Mouse (Mus musculus) effector memory CD4-positive, alpha-beta T cell, adult 7 months (primary cell): ENCODE results near the gene Zdhhc7. TPM values are rescaled to one million over a fixed set of nuclear protein-coding genes. Genes with fewer than 3 reads are reported as not detected.

Experiments used
- polyA plus RNA-seq: library from polyadenylated mRNA; unstranded; fragments of 100-300 nt; shearing (Covaris generic); gene quantifications from one replicate; pipeline ENCODE4 v1.2.1, GENCODE M21; 2017

The Zdhhc7 gene
- 38.5 TPM for polyA plus RNA-seq

DNA sequence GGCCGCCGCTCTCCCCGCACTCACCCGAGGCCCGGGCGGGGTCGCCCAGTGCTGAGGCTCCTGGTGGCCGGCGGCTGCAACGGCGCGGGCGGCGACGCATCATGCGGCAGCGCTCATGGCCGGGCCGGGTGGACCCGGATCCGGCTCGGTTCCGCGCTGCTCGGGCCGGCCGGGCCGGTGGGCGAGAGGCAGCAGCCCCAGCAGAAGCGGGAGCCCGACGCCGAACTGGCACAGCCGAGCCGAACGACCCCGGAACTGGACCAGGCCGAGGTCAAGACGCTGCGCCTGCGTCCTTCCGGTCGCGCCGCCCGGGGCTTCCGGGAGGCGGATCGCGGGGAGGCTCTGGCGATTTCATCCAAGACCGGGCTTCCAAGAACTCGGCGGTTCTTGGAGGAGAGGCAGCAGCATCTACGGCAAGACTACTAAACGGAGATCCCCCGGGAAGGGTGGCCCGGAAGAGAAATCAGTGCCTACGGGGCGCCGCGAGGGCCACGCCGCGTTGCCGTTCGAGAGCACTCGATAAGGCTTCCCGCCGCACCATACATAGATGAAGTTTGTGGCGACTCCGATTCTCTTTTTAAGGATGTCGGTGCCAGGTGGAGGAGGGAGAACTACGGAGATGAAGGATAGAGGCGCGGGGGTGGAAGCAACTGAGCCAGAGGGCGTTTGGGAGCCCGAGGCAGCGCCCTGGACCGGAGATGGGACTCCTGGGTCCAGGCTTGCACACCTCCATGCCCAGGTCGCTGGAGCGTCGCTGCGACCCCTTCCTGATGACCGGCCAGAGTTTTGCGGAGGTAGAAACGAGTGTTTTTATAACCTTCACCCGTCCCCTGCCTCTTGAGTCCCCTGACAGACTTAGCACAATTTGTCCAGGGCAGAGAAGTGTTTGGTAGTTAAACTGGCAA lies at the start of gene Zdhhc7:
Gene Zdhhc7, minus strand, starts transcription at position 415 of the 905 bp plus-strand sequence.

DNA sequence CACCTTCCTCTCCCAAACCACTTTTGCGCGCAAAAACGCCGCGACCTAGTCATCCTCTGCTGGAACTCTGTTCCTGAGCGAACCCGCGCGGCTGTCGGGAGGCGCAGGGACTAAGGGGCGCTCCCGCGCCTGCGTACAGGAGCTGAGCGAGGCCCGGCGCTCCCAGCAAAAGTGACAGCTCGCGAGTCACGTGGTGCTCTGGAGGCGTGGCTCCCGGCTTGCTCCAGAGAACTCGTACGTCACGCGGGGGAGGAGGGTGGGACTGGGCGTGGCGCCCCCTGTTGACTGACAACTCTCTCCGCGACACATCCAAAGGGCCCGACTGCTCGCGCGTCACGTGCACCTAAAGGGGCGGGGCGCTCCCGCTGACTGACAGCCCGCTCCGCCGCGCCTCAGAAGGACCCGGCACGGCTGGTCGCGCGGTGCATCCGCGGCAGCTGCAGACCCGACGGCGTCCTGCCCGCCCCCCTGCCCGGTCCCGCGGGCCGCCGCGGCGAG lies 12.5 kb upstream of the Zdhhc7 start, which contains the start of gene 6430548M08Rik:
Gene 6430548M08Rik, plus strand, starts transcription at position 395 of the 498 bp plus-strand sequence.

Other genes starting within 250 kb of the Zdhhc7 start
- 8.6 TPM for gene Klhl36, start 239.2 kb downstream of the Zdhhc7 start, polyA plus RNA-seq
- 106 TPM for gene Usp10, start 191.1 kb downstream of the Zdhhc7 start, polyA plus RNA-seq
- gene Gm20388, start 190.6 kb downstream of the Zdhhc7 start, polyA plus RNA-seq, result 2.2 TPM
- 0.39 TPM for gene Crispld2, start 109.0 kb downstream of the Zdhhc7 start, polyA plus RNA-seq
- gene 6430548M08Rik, start 12.7 kb upstream of the Zdhhc7 start, polyA plus RNA-seq, result 1.6 TPM
- not detected for gene Fam92b, start 76.0 kb upstream of the Zdhhc7 start, polyA plus RNA-seq
- 9.3 TPM for gene Gse1, start 127.0 kb upstream of the Zdhhc7 start, polyA plus RNA-seq